Mouse (Mus musculus) liver, embryonic 16.5 days (tissue): ENCODE results near the gene A830018L16Rik. TPM values are rescaled to one million over a fixed set of nuclear protein-coding genes. Genes with fewer than 3 reads are reported as not detected.

ENCODE experiments used
- ATAC-seq: fragments of 200-750 bp; cut with Nextera tagmentation; 2 replicates; pipeline ENCODE4 v1.8.0; 2017; ENCODE audit warnings: low read depth, mild to moderate bottlenecking, moderate number of reproducible peaks, moderate library complexity
- H3K27ac ChIP-seq: fragments of 300-500 bp; sonication (generic); 2 replicates; pipeline ENCODE4 v1.5.1; 2014; ENCODE audit warnings: mild to moderate bottlenecking, low read length
- H3K27me3 ChIP-seq: fragments of 300-500 bp; sonication (generic); 2 replicates; pipeline ENCODE4 v1.6.1; 2014; ENCODE audit warnings: low read depth, low read length, mixed read lengths; ENCODE audit not compliant: control insufficient read depth, insufficient read depth
- H3K36me3 ChIP-seq: fragments of 300-500 bp; sonication (generic); 2 replicates; pipeline ENCODE4 v1.6.1; 2014; ENCODE audit warnings: mild to moderate bottlenecking; ENCODE audit not compliant: control insufficient read depth, insufficient read depth
- H3K4me1 ChIP-seq: fragments of 300-500 bp; sonication (generic); 2 replicates; pipeline ENCODE4 v1.6.1; 2014; ENCODE audit warnings: low read depth, low read length, mixed read lengths; ENCODE audit not compliant: control insufficient read depth
- H3K4me2 ChIP-seq: fragments of 300-500 bp; sonication (generic); 2 replicates; pipeline ENCODE4 v1.6.1; 2014; ENCODE audit warnings: low read depth, low read length, mixed read lengths
- H3K4me3 ChIP-seq: fragments of 300-500 bp; sonication (generic); 2 replicates; pipeline ENCODE4 v1.5.1; 2014; ENCODE audit warnings: low read depth, mild to moderate bottlenecking, low read length
- H3K9ac ChIP-seq: fragments of 300-500 bp; sonication (generic); 2 replicates; pipeline ENCODE4 v1.6.1; 2014; ENCODE audit warnings: low read depth, low read length
- H3K9me3 ChIP-seq: fragments of 300-500 bp; sonication (generic); replicated peaks from 2 replicates; pipeline ENCODE4 v1.6.1; 2016; ENCODE audit warnings: low read length; ENCODE audit not compliant: control insufficient read depth
- WGBS: fragments of 180-500 bp; shearing (Covaris S2); extraction: QIAGEN DNeasy Blood & Tissue Kit; methylation state at CpG from one replicate; pipeline ENCODE4 v1.1.7; 2014; ENCODE audit not compliant: insufficient replicate concordance; 5-methylcytosine and 5-hydroxymethylcytosine counted together
- polyA plus RNA-seq: library from polyadenylated mRNA; unstranded; fragments of >200 nt; fragmentation: Nextera tagmentation; extraction: Ambion mirVana; gene quantifications from 2 replicates; pipeline ENCODE4 v1.2.1, GENCODE M21; 2015

A830018L16Rik gene
- polyA plus RNA-seq, 1 experiment from 2014 or later, result not detected

DNA sequence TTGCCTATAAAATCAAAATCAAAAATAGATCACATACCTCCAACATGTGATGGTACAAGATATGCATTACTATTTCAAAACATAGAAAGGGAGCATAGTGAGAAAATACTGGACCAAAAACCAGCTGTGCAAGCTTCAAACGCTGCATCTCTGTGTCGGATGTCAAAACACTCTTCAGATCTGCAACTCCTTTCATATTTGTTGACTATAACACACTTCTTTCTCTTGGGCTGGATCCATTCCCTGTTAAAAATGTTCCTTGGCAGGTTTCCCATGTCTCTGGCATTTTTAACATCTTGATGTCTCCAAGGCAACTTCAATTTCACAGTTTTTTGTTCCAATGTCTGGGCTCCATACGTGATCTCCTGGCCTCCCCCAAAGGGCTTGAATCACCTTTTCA, 481.8 kb downstream of the A830018L16Rik start:
- no peaks in the 10 kb centered on the region for H3K27me3 ChIP-seq
- no peak overlapping the region for H3K27ac ChIP-seq
- no peaks in the 10 kb centered on the region for H3K4me1 ChIP-seq
- H3K9me3 ChIP-seq, result no peaks in the 10 kb centered on the region
- no peak overlapping the region for H3K4me2 ChIP-seq
- H3K4me3 ChIP-seq, result no peak overlapping the region
- H3K9ac ChIP-seq, result no peak overlapping the region
- no peaks in the 10 kb centered on the region for H3K36me3 ChIP-seq
- 62% methylated on average over 3 of the region's 3 CpGs for WGBS
- no peak for ATAC-seq

DNA sequence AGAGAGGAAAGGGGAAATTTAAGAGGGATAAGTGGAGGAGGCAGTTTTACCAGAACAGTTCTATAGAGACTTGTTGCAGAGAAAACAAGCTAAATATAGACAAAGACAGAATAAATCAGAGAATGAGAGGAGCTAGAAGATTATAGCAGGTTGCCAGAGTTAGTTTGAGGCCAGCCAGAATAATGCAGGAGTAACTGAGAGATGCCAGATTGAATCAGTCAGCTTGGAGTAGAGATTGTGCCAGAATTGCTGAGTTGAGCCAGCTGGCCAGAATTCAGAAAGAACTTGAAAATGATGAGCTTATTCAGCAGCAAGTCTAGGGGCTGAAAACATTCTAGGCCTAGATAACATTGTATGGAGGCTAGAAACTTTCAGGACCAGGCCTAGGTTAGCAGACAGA, 502.0 kb downstream of the A830018L16Rik start:
- Histone ChIP-seq H3K9ac (no peak overlapping the region), H3K4me2 (no peak overlapping the region), H3K4me3 (no peak overlapping the region), H3K4me1 (no peaks in the 10 kb centered on the region), H3K9me3 (no peaks in the 10 kb centered on the region), H3K27me3 (no peaks in the 10 kb centered on the region), H3K27ac (no peak overlapping the region), H3K36me3 (no peaks in the 10 kb centered on the region)
- no peak for ATAC-seq

DNA sequence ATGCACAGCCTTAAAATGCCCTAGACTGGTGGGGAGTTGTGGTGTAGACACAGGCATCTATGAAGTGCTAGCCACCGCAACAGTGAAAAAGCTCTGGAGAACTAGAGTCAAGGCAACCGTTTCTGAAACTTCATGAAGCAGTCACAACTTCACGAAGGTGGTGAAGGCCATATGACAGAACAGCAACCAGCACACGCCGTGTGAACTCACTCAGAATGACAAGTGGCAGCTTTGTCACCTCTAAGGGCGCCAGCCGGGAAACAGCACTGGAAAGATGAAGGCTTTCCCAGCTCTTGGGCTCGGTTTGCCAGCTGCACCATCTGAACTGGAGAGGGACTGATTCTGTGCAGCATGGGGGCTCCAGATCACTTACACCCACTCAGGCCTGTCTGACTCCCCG, 523.1 kb downstream of the A830018L16Rik start:
- Histone ChIP-seq H3K27ac (no peak overlapping the region), H3K9me3 (no peaks in the 10 kb centered on the region), H3K27me3 (no peaks in the 10 kb centered on the region), H3K4me2 (no peak overlapping the region), H3K4me3 (no peak overlapping the region), H3K4me1 (no peaks in the 10 kb centered on the region), H3K36me3 (no peaks in the 10 kb centered on the region), H3K9ac (no peak overlapping the region)
- 58% methylated on average over 9 of the region's 9 CpGs for WGBS
- ATAC-seq, result no peak

DNA sequence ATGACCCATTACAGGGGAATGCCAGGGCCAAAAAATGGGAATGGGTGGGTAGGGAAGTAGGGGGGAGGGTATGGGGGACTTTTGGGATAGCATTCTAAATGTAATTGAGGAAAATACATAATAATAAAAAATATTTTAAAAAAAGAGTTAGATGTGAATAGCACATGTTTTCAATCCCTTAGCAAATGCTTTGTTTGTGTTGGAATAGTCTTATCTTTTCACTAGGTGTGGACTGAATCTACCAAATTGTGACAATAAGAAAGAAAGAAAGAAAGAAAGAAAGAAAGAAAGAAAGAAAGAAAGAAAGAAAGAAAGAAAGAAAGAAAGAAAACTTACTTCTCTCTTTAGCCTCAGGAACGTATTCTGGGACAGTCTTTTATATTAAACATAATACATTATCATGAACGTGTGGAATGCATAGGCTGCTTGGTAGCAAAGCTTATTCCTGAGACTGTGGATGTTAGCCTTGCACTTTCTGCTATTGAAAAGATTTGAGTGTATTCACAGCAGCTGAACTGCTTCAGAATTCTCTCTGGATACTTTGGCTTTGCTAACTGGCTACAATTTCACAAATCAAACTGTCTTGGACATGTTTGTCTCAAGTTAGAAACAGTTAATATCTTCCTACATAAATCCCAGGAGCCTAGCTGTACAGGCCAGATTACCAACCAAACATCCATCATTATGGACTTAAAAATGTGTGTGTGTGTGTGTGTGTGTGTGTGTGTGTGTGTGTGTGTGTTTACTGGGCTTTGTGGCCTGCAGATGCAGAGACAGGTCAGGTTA, 545.7 kb downstream of the A830018L16Rik start:
- H3K4me1 ChIP-seq, result no peaks in the 10 kb centered on the region
- 55% methylated on average over 2 of the region's 2 CpGs for WGBS
- no peaks in the 10 kb centered on the region for H3K36me3 ChIP-seq
- H3K9me3 ChIP-seq, result no peaks in the 10 kb centered on the region
- no peak overlapping the region for H3K4me2 ChIP-seq
- no peaks in the 10 kb centered on the region for H3K27me3 ChIP-seq
- no peak for ATAC-seq
- H3K27ac ChIP-seq, result no peak overlapping the region
- H3K4me3 ChIP-seq, result no peak overlapping the region
- no peak overlapping the region for H3K9ac ChIP-seq

DNA sequence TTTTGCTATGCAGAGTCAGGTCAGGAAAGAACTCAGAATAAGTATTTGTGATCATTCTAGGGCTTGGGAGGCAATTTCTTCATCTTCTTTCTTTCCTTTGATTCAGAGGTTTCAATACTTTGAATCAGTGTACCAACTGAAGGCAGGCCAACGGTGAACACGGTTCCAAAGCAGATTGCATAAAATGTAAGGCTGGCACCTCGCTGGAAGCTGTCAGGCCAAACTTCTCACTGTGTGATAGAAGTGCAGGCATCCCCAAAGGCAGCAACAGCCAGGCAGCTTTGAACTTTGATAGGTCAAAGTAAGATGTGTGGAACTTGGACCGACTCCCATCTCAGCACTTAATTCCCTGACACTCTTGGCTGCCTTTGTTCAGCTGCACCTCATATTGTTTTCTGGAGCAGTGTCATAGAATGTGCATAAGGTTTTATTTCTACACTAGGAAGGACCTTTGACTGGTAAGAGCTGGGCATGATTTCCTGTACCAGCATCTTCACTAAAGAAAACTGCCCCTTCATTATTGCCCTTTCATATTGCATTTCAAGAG, 568.8 kb downstream of the A830018L16Rik start:
- Histone ChIP-seq H3K4me3 (no peak overlapping the region), H3K9ac (no peak overlapping the region), H3K4me1 (no peaks in the 10 kb centered on the region), H3K27me3 (no peaks in the 10 kb centered on the region), H3K27ac (no peak overlapping the region), H3K36me3 (no peaks in the 10 kb centered on the region), H3K9me3 (no peaks in the 10 kb centered on the region), H3K4me2 (no peak overlapping the region)
- no peak for ATAC-seq
- 57% methylated on average over 4 of the region's 4 CpGs for WGBS

DNA sequence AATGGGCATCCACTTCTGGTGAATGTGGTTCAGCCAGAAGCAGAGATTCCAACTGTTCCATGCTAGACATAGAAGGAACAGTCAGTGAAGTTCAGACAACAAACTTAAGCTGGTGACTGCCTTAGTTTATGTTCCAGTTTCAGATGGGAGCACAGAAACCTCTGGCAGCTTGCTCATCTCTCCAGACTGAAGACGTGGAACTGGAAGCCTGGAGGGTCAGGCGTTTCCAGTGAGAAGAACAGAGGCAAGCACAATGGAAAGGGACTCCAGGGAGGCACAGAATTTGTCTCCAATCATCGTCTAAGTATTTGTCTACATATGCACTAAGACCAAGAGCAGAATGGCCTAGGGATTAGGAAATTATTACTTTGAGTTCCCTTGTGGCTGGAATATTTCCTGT, 576.1 kb downstream of the A830018L16Rik start:
- no peaks in the 10 kb centered on the region for H3K27me3 ChIP-seq
- 50% methylated on average over 3 of the region's 3 CpGs for WGBS
- H3K4me2 ChIP-seq, result no peak overlapping the region
- no peak overlapping the region for H3K9ac ChIP-seq
- H3K4me3 ChIP-seq, result no peak overlapping the region
- H3K4me1 ChIP-seq, result no peaks in the 10 kb centered on the region
- no peaks in the 10 kb centered on the region for H3K36me3 ChIP-seq
- no peaks in the 10 kb centered on the region for H3K9me3 ChIP-seq
- no peak for ATAC-seq
- no peak overlapping the region for H3K27ac ChIP-seq

DNA sequence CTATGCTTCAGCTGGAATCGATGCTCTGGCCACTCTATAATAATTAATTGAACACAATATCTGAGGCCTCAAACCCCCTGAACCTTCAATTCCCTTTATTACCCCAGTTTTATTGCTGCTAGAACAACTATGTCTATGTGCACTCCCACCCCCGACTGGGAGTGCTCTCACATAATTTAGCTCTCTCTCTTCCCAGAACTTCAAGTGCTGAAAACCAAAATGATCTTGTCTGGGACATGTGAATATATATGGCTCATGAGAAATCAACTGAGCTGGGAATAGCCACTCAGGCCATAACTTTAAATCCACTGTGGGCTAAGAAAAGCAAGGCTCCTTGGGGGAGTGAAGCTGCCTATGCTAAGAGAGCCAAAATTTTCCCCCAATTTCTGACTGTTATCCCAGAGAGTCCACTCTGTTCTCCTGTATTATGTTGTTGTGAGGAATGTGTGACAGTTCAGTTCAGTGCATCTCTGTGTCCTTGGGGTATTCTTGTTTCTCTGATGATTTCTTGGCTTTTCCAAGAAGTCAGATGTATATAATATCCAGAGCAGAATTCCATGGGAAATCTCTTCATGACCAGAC, 582.5 kb downstream of the A830018L16Rik start:
- Histone ChIP-seq H3K4me2 (no peak overlapping the region), H3K36me3 (no peaks in the 10 kb centered on the region), H3K9me3 (no peaks in the 10 kb centered on the region), H3K4me3 (no peak overlapping the region), H3K27ac (no peak overlapping the region), H3K27me3 (no peaks in the 10 kb centered on the region), H3K9ac (no peak overlapping the region), H3K4me1 (no peaks in the 10 kb centered on the region)
- WGBS, result 52% methylated on average over 2 of the region's 2 CpGs
- no peak for ATAC-seq

DNA sequence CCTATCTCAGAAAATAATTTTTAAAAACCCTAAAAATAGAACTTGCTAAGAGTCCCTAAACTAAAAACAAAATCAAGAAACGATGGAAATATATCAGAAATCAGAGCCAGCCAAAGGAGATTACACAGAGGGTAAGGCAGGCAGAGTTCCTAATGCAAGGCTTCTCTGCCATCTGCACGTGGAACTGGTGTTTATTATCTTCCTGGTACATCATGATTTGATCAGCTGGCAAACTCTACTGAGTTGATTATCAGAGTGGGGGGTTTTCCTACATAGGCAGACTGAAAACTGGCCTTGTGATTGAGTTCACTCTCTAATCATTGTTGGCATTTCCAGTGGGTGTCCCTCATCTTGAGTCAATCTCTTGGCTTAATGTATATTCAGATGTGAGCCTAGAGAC, 583.7 kb downstream of the A830018L16Rik start:
- WGBS, result 31% methylated on average over 2 of the region's 2 CpGs
- Histone ChIP-seq H3K27ac (no peak overlapping the region), H3K9ac (no peak overlapping the region), H3K36me3 (no peaks in the 10 kb centered on the region), H3K4me2 (no peak overlapping the region), H3K4me1 (no peaks in the 10 kb centered on the region), H3K9me3 (no peaks in the 10 kb centered on the region), H3K4me3 (no peak overlapping the region), H3K27me3 (no peaks in the 10 kb centered on the region)
- ATAC-seq, result no peak

DNA sequence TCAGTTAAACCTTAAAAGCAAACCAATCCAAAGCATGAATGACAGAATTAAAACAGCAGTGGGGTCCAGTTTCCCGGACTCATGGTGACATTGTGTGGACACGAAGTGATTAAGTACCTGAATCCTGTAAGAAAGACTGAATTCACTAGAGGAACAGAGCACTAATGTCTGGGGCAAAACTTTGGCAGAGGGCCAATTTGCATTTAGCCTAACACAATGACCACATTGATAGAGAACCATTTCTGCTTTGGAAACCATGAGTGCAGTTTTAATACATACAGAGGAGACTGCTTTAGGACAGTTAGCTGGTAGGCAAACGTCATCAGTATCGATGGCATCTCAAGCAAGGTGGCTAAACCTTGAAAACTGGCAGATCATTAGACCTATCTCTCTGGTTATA, 586.7 kb downstream of the A830018L16Rik start:
- no peak overlapping the region for H3K9ac ChIP-seq
- H3K4me1 ChIP-seq, result no peaks in the 10 kb centered on the region
- no peaks in the 10 kb centered on the region for H3K36me3 ChIP-seq
- H3K4me2 ChIP-seq, result no peak overlapping the region
- 51% methylated on average over 4 of the region's 4 CpGs for WGBS
- H3K4me3 ChIP-seq, result no peak overlapping the region
- H3K27me3 ChIP-seq, result no peaks in the 10 kb centered on the region
- ATAC-seq, result no peak
- H3K27ac ChIP-seq, result no peak overlapping the region
- H3K9me3 ChIP-seq, result no peaks in the 10 kb centered on the region
